Mouse (Mus musculus): ENCODE results near the gene Tenm4.

Gene Tenm4

GRCm38 (mm10) chr7:96340826-96341225, 169.8 kb downstream of the Tenm4 start:
- DNase-seq (ENCODE audit: low read depth, low spot score): peak; percentile 67

- DNase-seq (ENCODE audit: low read depth, low spot score): no peak
Observed at GRCm38 (mm10) chr7:96341479-96341878, 170.4 kb downstream of the Tenm4 start.

- DNase-seq (ENCODE audit: low read depth, low spot score): no peak
Observed at GRCm38 (mm10) chr7:96342996-96343395, 171.9 kb downstream of the Tenm4 start.

GRCm38 (mm10) chr7:96343667-96344066, 172.6 kb downstream of the Tenm4 start:
- no peak for DNase-seq (ENCODE audit: low read depth, low spot score)

- no peak for DNase-seq (ENCODE audit: low read depth, low spot score)
Observed at GRCm38 (mm10) chr7:96352671-96353070, 181.6 kb downstream of the Tenm4 start.

- DNase-seq (ENCODE audit: low read depth, low spot score): no peak
Observed at GRCm38 (mm10) chr7:96356285-96356811, 185.3 kb downstream of the Tenm4 start.

- peak; percentile 61 for DNase-seq (ENCODE audit: low read depth, low spot score)
Observed at GRCm38 (mm10) chr7:96357550-96357949, 186.5 kb downstream of the Tenm4 start.

- DNase-seq (ENCODE audit: low read depth, low spot score): no peak
Observed at GRCm38 (mm10) chr7:96363311-96363710, 192.3 kb downstream of the Tenm4 start.

GRCm38 (mm10) chr7:96369947-96370346, 198.9 kb downstream of the Tenm4 start:
- peak; percentile 51 for DNase-seq (ENCODE audit: low read depth, low spot score)

GRCm38 (mm10) chr7:96374004-96374663, 203.1 kb downstream of the Tenm4 start:
- DNase-seq (ENCODE audit: low read depth, low spot score): no peak

- DNase-seq (ENCODE audit: low read depth, low spot score): peak; percentile 59
Observed at GRCm38 (mm10) chr7:96375507-96375906, 204.5 kb downstream of the Tenm4 start.

- peak; percentile 83 for DNase-seq (ENCODE audit: low read depth, low spot score)
Observed at GRCm38 (mm10) chr7:96383686-96384528, 212.9 kb downstream of the Tenm4 start.

GRCm38 (mm10) chr7:96384726-96385500, 213.9 kb downstream of the Tenm4 start:
- DNase-seq (ENCODE audit: low read depth, low spot score): no peak

- DNase-seq (ENCODE audit: low read depth, low spot score): peak; percentile 55
Observed at GRCm38 (mm10) chr7:96385850-96386249, 214.8 kb downstream of the Tenm4 start.

GRCm38 (mm10) chr7:96390034-96390670, 219.1 kb downstream of the Tenm4 start:
- DNase-seq (ENCODE audit: low read depth, low spot score): no peak

GRCm38 (mm10) chr7:96390894-96391293, 219.8 kb downstream of the Tenm4 start:
- no peak for DNase-seq (ENCODE audit: low read depth, low spot score)

- DNase-seq (ENCODE audit: low read depth, low spot score): no peak
Observed at GRCm38 (mm10) chr7:96391797-96392472, 220.9 kb downstream of the Tenm4 start.

- no peak for DNase-seq (ENCODE audit: low read depth, low spot score)
Observed at GRCm38 (mm10) chr7:96392600-96392999, 221.6 kb downstream of the Tenm4 start.

GRCm38 (mm10) chr7:96397940-96398339, 226.9 kb downstream of the Tenm4 start:
- peak; percentile 65 for DNase-seq (ENCODE audit: low read depth, low spot score)

- DNase-seq (ENCODE audit: low read depth, low spot score): peak; percentile 88
Observed at GRCm38 (mm10) chr7:96400411-96400810, 229.4 kb downstream of the Tenm4 start.

Data from brain, adult 2 months (tissue).